ENCODE assay signal across 27 mouse cellular contexts in genomic region chr10:121255465-121255864, GRCm38 (mm10).
"Had no signal": no experiment of that assay in that cellular context is flagged by ENCODE, and none has a peak within 500 bp of the region (broad histone marks: within the 10 kb centered on the region; RNA-seq: fewer than 3 reads in every experiment).

No protein-coding gene starts in this region.

- DNase-seq: cerebellum, adult 18-20 months; cerebellum, adult 2 months; cerebellum, adult 8-10 months; cerebellum, adult 9-10 months; cerebellum, adult 9-11 months; cerebellum, postnatal 10 days; cerebellum, postnatal 14 days; cerebellum, postnatal 25 days; cerebellum, postnatal 36 days; embryo, embryonic 11 days; forebrain, postnatal 0 days; gastrocnemius, adult 2 months; gastrocnemius, postnatal 10 days; gastrocnemius, postnatal 14 days; gastrocnemius, postnatal 25 days; gastrocnemius, postnatal 36 days; heart, adult 11 months; heart, adult 18-20 months had no signal

- H3K9ac ChIP-seq: embryonic facial prominence, embryonic 12.5 days; embryonic facial prominence, embryonic 13.5 days; embryonic facial prominence, embryonic 15.5 days; forebrain, embryonic 12.5 days; forebrain, embryonic 13.5 days; forebrain, embryonic 15.5 days; forebrain, postnatal 0 days had no signal

- ATAC-seq: forebrain, embryonic 13.5 days; forebrain, embryonic 15.5 days; forebrain, embryonic 16.5 days; forebrain, postnatal 0 days had no signal

- H3K4me2 ChIP-seq: forebrain, embryonic 12.5 days; forebrain, embryonic 13.5 days; forebrain, embryonic 15.5 days had no signal

- H3K27me3 ChIP-seq: embryonic facial prominence, embryonic 13.5 days; embryonic facial prominence, embryonic 15.5 days; forebrain, embryonic 15.5 days had no signal

- H3K9me3 ChIP-seq: embryonic facial prominence, embryonic 12.5 days; embryonic facial prominence, embryonic 13.5 days; embryonic facial prominence, embryonic 15.5 days; forebrain, embryonic 10.5 days; forebrain, embryonic 12.5 days; forebrain, embryonic 13.5 days; forebrain, embryonic 15.5 days had no signal

- H3K4me1 ChIP-seq: forebrain, embryonic 12.5 days; forebrain, embryonic 13.5 days; forebrain, embryonic 15.5 days had no signal

- H3K4me3 ChIP-seq: embryonic facial prominence, embryonic 12.5 days; embryonic facial prominence, embryonic 13.5 days; embryonic facial prominence, embryonic 15.5 days; erythroblast, embryonic 14.5 days; forebrain, embryonic 10.5 days; forebrain, embryonic 12.5 days; forebrain, embryonic 13.5 days; forebrain, embryonic 15.5 days; gastrocnemius, adult 2 months had no signal

- H3K27ac ChIP-seq: embryonic facial prominence, embryonic 12.5 days; embryonic facial prominence, embryonic 13.5 days; embryonic facial prominence, embryonic 15.5 days; forebrain, embryonic 10.5 days; forebrain, embryonic 12.5 days; forebrain, embryonic 13.5 days; forebrain, embryonic 15.5 days; gastrocnemius, adult 2 months had no signal

- H3K36me3 ChIP-seq: embryonic facial prominence, embryonic 12.5 days; embryonic facial prominence, embryonic 13.5 days; embryonic facial prominence, embryonic 15.5 days; forebrain, embryonic 10.5 days; forebrain, embryonic 12.5 days; forebrain, embryonic 15.5 days had no signal
